Mouse (Mus musculus) neural tube, embryonic 14.5 days (tissue): ENCODE measurements around the gene Spink8. TPM values are rescaled to one million over a fixed set of nuclear protein-coding genes. Genes with fewer than 3 reads are reported as not detected.

ENCODE experiments used
- polyA plus RNA-seq: library from polyadenylated mRNA; unstranded; fragments of >200 nt; fragmentation: Nextera tagmentation; extraction: Ambion mirVana; gene quantifications from 2 replicates; pipeline ENCODE4 v1.2.1, GENCODE M21; 2014

Spink8 gene
- polyA plus RNA-seq, 1 experiment from 2014 or later: not detected

Other genes starting within 250 kb of the Spink8 start
- not detected in 2 replicates for gene Fbxw15, start 244.0 kb upstream of the Spink8 start, polyA plus RNA-seq
- not detected in 2 replicates for gene Fbxw24, start 186.2 kb upstream of the Spink8 start, polyA plus RNA-seq
- not detected in 2 replicates for gene Fbxw25, start 147.6 kb upstream of the Spink8 start, polyA plus RNA-seq
- gene Fbxw18, start 109.6 kb upstream of the Spink8 start, polyA plus RNA-seq: not detected in 2 replicates
- not detected in 2 replicates for gene Fbxw26, start 66.2 kb upstream of the Spink8 start, polyA plus RNA-seq
- not detected in 2 replicates for gene Fbxw27, start 21.6 kb upstream of the Spink8 start, polyA plus RNA-seq
- 62.5 and 63.7 TPM in 2 replicates for gene Nme6, start 20.5 kb downstream of the Spink8 start, polyA plus RNA-seq
- gene Camp, start 37.3 kb downstream of the Spink8 start, polyA plus RNA-seq: 0.75 and 0.76 TPM in 2 replicates
- gene Cdc25a, start 63.3 kb downstream of the Spink8 start, polyA plus RNA-seq: 8.6 and 12.5 TPM in 2 replicates
- 171 and 219 TPM in 2 replicates for gene Map4, start 119.2 kb downstream of the Spink8 start, polyA plus RNA-seq